Mouse (Mus musculus): ENCODE measurements around the gene Sgpl1. TPM values are rescaled to one million over a fixed set of nuclear protein-coding genes. Genes with fewer than 3 reads are reported as not detected.

The Sgpl1 gene
- 10 to 100 TPM; 27.3 to 29.4 TPM for total RNA-seq (2021)

DNA sequence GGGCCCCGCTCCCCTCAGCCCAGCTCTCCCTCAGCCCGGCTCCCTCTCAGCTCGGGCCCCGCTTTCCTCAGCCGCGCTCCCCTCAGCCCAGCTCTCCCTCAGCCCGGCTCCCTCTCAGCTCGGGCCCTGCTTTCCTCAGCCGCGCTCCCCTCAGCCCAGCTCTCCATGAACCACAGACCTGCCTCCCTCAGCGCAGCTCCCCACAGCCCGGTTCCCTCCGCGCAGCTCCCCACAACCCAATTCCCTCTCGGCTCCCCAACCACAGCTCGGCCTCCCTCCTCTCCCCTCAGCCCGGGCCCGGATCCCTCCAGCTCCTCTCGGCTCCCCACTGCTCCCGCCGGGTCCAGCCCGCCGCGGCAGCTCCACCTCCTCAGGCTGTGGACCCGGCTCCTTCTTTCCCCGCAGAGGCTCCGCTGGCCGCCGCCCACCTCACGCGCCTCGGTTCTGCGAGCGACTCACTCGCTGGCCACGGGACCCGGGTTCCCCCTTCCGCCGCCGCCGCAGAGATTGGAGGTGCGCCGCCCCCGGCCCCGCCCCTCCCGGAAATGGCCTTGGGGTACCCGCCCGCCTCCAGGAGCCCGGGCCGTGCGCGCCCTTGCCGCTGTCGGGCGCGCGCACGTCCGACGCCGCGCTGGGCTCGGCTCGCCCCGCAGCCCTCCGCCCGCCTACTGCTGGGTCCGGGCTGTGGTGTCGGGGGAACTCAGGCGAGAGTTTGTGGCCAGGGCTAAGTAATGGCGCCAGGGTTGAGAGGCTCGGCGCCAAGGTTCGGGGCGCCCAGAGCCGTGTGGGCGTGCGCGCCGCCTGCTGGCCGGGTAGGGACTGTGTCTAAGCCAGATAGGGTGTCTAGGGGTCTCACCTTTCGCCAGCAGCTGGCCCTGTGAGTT lies at the start of gene Sgpl1:
Gene Sgpl1, minus strand, starts transcription at position 547 of the 884 bp plus-strand sequence.
- peak; percentile 85 to 95 for DNase-seq (ENCODE audit: extremely low spot score in 1 of 2, low spot score in 2 of 2)
- intact Hi-C loops (cut with DNase I) = no loop called here

DNA sequence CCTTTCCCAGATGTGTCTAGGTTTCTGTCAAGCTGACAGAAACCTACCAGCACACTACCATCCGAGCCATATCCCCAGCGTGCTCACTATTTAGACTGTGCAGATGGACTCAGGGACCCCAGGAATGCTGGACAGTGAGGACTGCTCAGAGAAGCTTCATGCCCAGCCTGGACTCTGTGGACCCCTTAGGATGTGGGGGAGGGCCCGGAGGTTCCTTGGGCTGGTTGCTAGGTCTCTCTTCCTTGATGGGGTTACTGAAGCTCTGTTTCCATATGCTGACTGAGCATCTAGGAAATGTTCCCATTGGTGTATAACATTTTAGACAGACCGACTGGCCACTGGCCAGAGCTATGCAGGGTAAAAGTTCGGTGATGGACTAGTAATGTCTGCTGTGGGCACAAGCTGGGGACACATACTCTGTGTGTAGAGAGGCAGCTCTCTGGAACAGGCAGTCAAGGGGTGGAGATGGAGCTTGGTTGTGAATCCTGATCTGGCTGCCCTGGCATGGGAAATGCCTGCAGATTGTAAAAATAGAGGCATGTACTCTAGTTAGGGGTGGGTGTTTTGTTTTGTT lies 48.3 kb upstream of the Sgpl1 start:
- no peak for DNase-seq (ENCODE audit: extremely low spot score in 1 of 2, low spot score in 2 of 2)
- intact Hi-C loops (cut with DNase I) = no loop called here

DNA sequence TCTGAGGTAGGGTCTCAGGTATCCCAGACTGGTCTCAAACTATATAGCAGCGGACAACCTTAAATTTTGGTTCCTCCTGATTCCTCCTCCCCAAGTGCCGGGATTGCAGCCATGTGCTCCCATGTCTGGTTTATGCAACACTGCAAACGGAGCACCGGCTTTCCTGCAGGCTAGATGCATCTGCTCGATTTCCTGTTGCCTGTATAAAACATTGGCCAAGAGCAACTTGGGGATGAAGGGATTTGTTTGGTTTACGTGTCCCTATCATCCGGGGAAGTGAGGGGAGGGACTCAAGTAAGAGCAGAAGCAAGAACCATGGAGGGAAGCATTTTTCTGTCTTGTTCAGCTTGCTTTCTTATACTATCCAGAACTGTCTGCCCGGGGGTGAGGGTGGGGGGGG lies 47.7 kb upstream of the Sgpl1 start:
- DNase-seq (ENCODE audit: extremely low spot score in 1 of 2, low spot score in 2 of 2) = no peak
- intact Hi-C loops (cut with DNase I) = no loop called here

DNA sequence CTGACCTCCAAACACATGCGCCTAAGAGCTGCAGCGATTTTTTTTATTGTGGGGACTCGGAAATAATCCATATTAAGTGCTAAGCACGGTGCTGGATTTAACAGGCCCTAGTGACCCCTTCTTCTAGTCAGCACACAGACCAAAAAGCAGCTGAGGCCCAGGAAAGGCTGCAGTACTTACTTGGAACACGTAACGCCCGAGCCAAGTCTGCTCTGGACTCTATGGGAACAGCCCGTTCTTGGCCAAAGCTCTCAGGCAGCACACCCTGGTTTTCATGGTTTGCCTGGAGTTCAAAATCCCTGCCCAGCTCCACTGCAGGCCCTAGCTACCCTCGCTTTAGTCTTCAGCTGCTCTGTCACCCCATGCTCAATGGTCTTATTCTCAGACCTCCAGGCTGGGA lies 47.1 kb upstream of the Sgpl1 start:
- intact Hi-C loops (cut with DNase I) = no loop called here
- DNase-seq (ENCODE audit: extremely low spot score in 1 of 2, low spot score in 2 of 2) = no peak

DNA sequence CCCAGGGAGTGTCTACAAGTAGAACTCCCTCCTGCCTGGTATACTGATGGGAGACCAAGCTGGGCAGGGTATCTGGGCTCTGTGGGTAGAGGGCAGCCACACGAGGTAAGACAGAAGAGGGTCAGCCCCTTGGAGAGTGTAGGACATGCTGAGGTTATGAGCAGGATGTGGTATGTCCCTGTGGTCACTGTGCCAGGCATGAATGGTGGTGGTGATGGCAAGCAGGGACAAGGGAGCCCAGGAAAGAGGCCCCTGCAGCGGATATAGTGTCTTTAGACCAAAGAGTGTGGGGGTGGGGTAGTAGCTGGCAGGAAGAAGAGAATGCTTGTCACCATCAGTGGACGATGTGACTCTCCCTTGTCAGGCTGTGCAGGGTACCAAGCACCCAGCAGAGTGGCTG lies 40.5 kb upstream of the Sgpl1 start:
- intact Hi-C loops (cut with DNase I) = no loop called here
- DNase-seq (ENCODE audit: extremely low spot score in 1 of 2, low spot score in 2 of 2) = no peak

DNA sequence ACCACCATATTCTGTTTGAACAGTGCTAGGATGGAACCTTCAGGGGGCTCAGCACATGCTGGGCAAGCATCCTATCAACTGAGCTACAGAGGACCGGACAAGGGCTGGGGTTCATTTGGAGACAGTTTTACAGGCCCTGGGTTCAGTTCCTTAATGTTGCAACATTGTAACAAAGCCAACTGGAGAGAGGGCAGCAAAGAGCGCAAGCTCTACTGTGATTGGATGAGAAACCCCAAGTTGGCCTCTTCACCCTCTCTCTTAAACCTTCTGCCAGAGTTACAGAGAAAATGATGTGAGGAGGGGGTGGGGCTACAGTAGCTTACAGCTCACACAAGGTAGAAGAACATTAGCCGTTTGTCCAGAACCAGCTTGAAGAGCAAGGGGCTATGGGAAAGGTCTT lies 39.5 kb upstream of the Sgpl1 start:
- no peak for DNase-seq (ENCODE audit: extremely low spot score in 1 of 2, low spot score in 2 of 2)
- intact Hi-C loops (cut with DNase I) = no loop called here

DNA sequence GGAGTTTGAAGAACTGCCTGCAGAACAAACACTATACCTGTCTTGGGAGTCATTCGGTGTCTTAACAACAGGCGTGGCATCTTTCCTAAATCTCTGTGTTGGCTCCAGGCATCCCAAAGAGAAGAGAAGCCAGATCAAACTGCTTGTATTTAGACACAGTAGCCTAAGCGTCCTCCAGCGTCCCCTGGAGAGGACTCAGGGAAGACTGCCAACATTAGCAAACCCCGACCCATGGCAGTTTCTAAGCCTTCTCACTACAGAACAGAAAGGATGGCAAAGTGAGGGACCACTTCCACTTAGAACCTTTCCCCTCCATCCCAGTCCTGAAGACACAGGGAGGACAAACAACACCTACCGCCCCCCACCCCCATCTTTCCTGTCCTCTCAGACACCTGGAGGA lies 32.4 kb upstream of the Sgpl1 start:
- DNase-seq (ENCODE audit: extremely low spot score in 1 of 2, low spot score in 2 of 2) = no peak
- intact Hi-C loops (cut with DNase I) = no loop called here

DNA sequence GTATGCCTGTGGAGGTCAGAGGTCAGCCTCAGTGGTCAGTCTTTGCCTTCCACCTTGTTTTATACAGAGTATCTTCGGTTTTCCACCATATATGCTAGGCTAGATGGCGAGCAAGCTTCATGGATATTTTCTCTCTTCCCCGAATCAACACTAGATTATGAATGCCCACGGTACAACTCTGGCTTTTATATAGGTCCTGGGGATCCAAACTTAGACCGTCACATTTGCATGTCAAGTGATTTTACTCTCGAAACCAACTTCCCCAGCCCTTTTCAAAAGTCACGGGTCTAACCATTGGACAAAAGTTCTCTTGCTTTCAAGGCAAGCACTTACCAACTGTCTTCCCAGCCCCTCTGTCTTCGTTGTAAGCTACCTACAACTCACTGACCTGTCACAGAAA lies 31.2 kb upstream of the Sgpl1 start:
- intact Hi-C loops (cut with DNase I) = no loop called here
- no peak for DNase-seq (ENCODE audit: extremely low spot score in 1 of 2, low spot score in 2 of 2)

DNA sequence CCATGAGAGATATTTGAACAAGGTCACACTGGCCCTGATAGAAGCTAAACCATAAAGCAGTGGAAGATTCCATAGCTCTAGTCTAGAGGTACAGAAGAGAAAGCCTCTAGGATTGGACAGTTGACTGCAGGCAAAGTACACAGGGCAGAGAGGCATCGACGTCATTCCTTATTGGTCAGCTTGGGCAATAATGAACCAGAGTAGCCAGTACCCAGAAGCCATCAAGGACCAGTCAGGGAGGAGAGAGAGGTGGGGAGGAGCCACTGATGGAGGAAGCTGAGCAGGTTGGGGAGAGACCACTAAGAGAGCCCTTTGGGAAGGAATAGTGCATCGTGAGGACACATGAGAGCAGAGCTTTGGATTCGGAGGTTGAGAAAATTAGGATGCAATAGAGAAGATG lies 30.2 kb upstream of the Sgpl1 start:
- intact Hi-C loops (cut with DNase I) = no loop called here
- DNase-seq (ENCODE audit: extremely low spot score in 1 of 2, low spot score in 2 of 2) = no peak

DNA sequence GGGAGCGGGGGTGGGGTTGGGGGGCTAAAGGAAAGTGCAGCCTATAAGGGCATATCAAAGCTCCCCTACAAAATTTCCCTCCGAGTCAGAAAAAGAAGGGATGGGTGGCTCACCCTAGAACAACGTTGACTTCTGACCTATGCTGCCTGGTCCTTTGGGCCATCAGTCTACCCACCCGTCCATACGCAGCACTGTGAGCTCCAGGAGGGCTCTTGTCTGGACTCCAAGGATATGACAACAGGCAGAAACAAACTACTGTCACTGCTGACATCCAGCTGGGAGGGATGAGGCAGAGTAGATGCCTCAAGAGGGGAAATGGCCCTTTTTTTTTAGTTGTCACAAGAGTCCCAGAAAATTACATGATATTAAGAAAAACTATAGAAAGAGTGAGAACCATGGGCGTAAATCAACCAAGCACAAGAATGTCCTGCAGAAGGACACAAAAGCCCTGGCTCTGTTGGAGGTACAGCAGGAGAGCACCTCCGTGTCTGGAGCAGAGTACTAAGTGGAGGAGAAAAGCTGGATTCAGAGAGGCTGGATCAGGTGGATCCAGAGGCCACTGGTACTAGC lies 28.8 kb upstream of the Sgpl1 start:
- intact Hi-C loops (cut with DNase I) = no loop called here
- no peak for DNase-seq (ENCODE audit: extremely low spot score in 1 of 2, low spot score in 2 of 2)

DNA sequence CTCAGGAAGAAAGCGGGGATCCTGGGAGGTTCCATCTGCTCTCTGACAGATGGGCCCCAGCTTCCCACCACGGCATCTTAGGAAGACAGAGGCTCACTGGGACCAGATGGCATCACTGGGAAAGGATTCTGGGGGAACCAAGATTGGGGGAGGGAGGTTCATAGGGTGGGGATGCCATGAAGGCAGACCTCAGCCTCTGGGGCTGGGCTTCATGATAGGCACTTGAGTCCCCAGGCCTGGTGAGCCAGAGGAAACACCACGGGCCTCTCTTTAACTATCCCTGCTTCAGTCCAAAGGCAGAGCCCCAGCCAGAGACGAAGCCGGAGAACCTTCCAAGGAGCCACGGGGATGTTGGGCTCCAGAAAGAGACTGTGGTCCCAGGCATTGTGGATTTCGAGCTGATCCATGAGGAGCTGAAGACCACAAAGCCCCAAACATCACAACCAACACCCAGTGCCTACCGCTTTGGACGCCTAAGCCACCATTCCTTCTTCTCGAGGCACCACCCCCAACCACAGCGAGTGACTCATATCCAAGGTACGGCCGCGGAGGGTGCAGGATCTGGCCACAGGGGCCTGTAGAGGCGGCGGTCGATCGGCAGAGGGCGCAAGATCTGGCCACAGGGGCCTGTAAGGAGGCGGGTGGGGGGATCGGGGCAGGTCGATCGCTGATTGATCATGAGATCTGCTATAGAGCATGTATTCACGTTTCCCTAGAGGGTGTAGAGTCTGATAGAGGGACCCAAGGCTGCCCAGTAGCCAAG lies 28.1 kb upstream of the Sgpl1 start:
- peak in 1 of 2 experiments; percentile 16 for DNase-seq (ENCODE audit: extremely low spot score in 1 of 2, low spot score in 2 of 2)
- intact Hi-C loops (cut with DNase I) = no loop called here

DNA sequence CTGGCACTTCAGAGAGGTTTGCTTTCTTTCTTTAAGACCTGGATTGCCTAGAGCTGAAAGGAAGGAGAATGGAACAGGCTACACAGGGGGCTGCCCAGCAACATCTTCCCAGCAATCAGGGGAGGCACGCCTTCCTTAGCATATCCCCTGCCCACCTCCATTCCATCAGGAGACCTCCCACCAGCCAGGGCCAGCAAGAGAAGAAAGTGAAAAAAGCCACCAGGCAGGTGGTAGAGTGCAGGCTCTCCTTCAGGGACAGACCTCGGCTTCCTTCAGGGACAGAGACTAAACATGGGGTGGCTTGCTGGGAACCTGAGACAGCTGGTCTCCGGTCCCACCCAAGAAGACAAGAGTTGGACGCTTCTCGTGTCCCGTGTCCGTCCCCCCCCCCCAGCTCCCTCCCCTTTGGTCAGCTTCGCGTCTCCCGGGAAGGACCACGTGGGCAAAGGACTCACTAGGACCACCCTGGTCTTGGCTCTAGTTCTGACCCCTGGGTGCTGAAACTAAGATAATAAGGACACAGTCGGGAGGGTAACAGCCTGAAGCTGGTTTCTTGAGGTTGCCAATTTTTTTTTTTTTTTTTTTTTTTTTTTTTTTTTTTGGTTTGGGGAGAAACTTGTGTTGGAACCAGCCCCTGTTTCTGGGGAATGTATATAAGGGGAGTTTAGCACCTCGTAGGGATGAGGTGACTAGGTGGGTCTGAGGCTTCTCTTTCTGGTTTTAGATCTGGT lies 27.4 kb upstream of the Sgpl1 start:
- DNase-seq (ENCODE audit: extremely low spot score in 1 of 2, low spot score in 2 of 2) = no peak
- intact Hi-C loops (cut with DNase I) = no loop called here

DNA sequence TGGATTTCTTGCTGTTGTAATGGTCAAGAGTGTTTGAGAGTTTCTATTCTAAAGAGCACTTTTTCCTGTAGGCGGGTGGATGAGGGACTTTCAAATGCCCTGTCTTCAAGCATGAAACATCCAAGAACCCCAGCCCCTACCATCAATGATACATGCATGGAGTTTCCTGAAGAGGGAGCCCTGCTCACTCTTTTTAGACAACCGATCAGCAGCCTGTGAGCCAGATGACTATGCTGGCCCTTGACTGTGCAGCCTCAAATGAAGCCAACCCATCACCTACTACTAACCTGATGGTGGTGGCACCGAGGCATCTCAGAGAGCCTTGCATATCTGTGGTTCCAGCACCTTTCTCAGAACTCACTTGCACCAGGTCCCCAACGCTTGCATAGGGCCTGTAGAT lies 25.0 kb upstream of the Sgpl1 start:
- intact Hi-C loops (cut with DNase I) = no loop called here
- no peak for DNase-seq (ENCODE audit: extremely low spot score in 1 of 2, low spot score in 2 of 2)

DNA sequence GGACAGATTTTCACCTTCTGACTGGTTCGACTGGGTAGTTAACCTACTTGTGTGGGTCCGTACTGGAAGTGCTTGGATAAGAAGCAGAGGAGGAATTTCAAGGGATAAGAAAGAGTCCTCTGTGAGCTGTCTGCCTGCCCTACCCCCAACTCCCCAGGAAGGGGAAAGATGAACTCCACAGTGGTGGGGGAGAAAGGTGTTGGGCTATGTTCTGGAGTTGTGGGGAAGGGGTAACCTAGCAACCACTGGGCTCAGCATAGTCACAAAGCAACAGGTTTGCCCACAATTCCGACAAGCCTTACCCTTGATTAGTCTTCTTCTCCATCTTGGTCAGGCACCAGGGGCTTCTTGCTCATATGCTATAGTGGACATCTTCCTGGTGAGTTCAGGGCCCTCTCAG lies 24.2 kb upstream of the Sgpl1 start, which contains the start of gene Tbata:
Gene Tbata, plus strand, starts transcription at position 301 of the 400 bp plus-strand sequence.
- DNase-seq (ENCODE audit: extremely low spot score in 1 of 2, low spot score in 2 of 2) = no peak
- intact Hi-C loops (cut with DNase I) = no loop called here

DNA sequence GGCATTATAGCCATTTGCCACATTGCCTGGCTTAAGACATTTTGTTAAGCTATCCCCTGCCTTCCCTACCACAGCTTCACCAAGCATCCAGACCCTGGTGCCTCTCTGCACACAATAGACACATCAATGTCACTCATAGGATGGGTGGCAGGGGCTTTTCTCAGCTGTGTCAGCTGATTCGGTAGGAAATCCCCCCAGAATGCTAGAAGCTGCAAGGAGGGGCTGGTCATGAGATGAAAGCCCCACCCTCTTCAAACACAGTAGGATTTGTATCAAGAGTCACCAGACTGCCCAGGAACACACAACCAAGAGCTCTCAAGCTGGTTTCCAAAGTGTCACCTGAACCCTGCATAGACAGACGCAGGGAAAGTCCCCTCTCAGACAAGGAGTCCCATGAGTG lies 20.9 kb upstream of the Sgpl1 start:
- intact Hi-C loops (cut with DNase I) = no loop called here
- DNase-seq (ENCODE audit: extremely low spot score in 1 of 2, low spot score in 2 of 2) = no peak

DNA sequence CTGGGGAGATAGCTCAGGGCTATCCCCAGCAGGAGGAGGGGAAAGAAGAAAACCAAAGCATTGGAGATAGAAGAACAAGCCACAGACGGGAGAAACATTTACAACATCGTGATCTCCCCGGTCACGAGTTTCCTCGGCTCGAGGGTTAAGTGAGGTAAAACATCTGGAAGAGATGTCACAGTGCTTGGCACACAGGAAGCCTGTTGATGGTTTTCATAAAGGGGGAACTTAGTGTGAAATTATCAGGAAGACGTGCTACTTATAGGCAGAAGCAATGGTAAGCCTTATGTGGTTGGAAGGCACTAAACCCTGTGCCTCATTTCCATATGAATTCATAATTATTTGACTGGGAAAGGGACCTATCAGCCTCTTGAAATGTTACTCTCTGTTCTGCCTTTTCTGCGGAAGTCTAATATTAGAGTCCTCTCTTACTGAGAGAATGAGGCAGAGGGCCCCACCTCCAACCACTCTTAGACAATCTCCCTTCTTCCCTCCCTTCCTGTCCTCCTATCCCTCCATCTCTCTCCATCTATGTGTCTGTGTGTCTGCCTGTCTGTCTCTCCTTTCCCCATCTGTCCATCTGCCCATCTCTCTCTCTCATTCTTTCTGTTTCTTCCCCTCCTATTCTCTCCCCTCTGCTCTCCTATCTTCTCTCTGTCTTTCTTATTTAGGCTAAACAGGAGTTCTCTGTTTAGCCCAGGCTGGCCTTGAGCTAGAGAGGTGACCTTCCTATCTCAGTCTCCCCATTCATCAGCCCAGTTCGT lies 20.0 kb upstream of the Sgpl1 start:
- no peak for DNase-seq (ENCODE audit: extremely low spot score in 1 of 2, low spot score in 2 of 2)
- intact Hi-C loops (cut with DNase I) = no loop called here

DNA sequence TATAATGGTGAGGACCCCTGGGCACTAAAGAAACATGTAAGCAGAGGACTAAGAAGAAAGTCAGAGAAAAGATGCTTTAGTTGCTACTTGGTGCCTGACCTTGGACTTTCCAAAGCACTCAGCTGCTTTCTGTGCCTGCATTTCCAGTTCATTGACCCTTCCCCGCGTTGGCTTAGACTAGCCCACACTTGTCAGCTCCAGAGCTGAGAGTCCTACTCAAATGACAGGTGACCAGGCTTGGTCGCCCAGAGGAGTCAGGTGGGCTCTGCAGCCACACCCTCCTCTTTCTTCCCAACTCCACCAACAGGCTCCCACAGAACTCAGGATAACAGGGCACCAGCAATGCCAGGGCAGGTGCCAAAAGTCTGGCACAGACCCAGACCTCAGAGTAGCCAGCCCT lies 14.9 kb upstream of the Sgpl1 start:
- no peak for DNase-seq (ENCODE audit: extremely low spot score in 1 of 2, low spot score in 2 of 2)
- intact Hi-C loops (cut with DNase I) = no loop called here

DNA sequence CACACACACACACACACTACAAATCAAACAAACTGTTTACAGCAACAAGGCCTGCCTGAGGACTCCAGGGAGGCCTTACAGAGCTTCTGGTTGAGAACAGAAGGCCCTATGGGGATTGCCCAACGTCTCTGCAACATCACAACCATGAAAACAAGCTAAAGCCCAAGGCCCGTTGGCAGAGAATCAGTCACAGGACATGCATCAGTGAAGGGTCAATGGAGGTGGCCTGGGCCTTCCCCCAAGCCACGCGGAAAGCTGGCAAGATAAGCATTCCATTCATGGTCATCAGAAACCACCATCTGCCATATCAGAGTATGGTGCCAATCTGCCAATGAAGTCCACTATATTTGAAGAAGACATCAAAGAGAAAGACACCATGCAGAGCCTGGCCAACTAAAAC lies 13.2 kb upstream of the Sgpl1 start:
- DNase-seq (ENCODE audit: extremely low spot score in 1 of 2, low spot score in 2 of 2) = no peak
- intact Hi-C loops (cut with DNase I) = no loop called here
